In genomic region chr6:146352258-146352805, GRCm38 (mm10) we compare ENCODE assay signal across 28 mouse cellular contexts.
DNase-seq lines count a peak whose midpoint lies in the region; ATAC-seq and TF ChIP-seq lines count a peak whose summit lies in the region.
"Had no signal": no experiment of that assay in that cellular context is flagged by ENCODE, and none has a peak within 500 bp of the region (broad histone marks: within the 10 kb centered on the region; RNA-seq: fewer than 3 reads in every experiment).

No protein-coding gene starts in this region.

- H3K9ac ChIP-seq in hindbrain, postnatal 0 days (replicated peaks; ENCODE audit: low read length) = no peak overlapping the region
- no peak overlapping the region for H3K9ac ChIP-seq in hindbrain, embryonic 11.5 days (ENCODE audit: low read depth, low read length)
- H3K9ac ChIP-seq in midbrain, embryonic 13.5 days (replicated peaks) = no peak overlapping the region
- H3K9ac ChIP-seq: embryonic facial prominence, embryonic 13.5 days; hindbrain, embryonic 12.5 days; liver, embryonic 12.5 days; liver, postnatal 0 days had no signal

- peak; percentile 31; the same call in 1 of the 2 replicates for ATAC-seq in hindbrain, postnatal 0 days
- no peak for ATAC-seq in hindbrain, embryonic 11.5 days (ENCODE audit: low FRiP score)
- ATAC-seq in midbrain, embryonic 13.5 days = no peak
- ATAC-seq: forebrain, embryonic 16.5 days; intestine, embryonic 16.5 days; liver, embryonic 12.5 days; liver, postnatal 0 days; Patski had no signal

- DNase-seq in hindbrain, postnatal 0 days (ENCODE audit: low spot score) = peak; percentile 26
- DNase-seq in hindbrain, embryonic 11.5 days (ENCODE audit: low spot score) = no peak
- DNase-seq in left cerebral cortex, postnatal 14 days (ENCODE audit: low spot score in 2 of 2) = peak; percentile 21 to 47
- no peak for DNase-seq in left cerebral cortex, adult 8-10 months (ENCODE audit: low spot score in 2 of 2)
- DNase-seq in retina, embryonic 14.5 days (ENCODE audit: low spot score) = no peak
- DNase-seq in gastrocnemius, postnatal 14 days = no peak
- DNase-seq: adrenal gland, postnatal 10 days; cerebellum, adult 11-12 months; cerebellum, adult 9-11 months; embryo, embryonic 11 days; heart, postnatal 14 days; kidney, adult 8-10 months; liver, postnatal 0 days; lung, postnatal 4 days; retina, postnatal 1 day; right cerebral cortex, postnatal 4 days; thymus, adult 18-20 months; thymus, postnatal 25 days had no signal

- no peak for TF ChIP-seq CTCF in hindbrain, postnatal 0 days (IDR thresholded peaks at IDR 0.05; ENCODE audit: low read depth)

- H3K4me3 ChIP-seq in hindbrain, postnatal 0 days (ENCODE audit: low read length) = no peak overlapping the region
- H3K4me3 ChIP-seq in hindbrain, embryonic 11.5 days (ENCODE audit: low read depth, low read length) = no peak overlapping the region
- H3K4me3 ChIP-seq in midbrain, embryonic 13.5 days (replicated peaks) = no peak overlapping the region
- H3K4me3 ChIP-seq: embryonic facial prominence, embryonic 13.5 days; hindbrain, embryonic 12.5 days; liver, embryonic 12.5 days; megakaryocyte, embryonic 14.5 days had no signal

- intact Hi-C loops in left cerebral cortex, postnatal 14 days (cut with DNase I) = no loop called here
- intact Hi-C loops in gastrocnemius, postnatal 14 days (cut with DNase I; ENCODE audit: low total_unique reads) = no loop called here

- H3K27me3 ChIP-seq in hindbrain, postnatal 0 days (ENCODE audit: insufficient read depth, low read length) = no peaks in the 10 kb centered on the region
- no peaks in the 10 kb centered on the region for H3K27me3 ChIP-seq in hindbrain, embryonic 11.5 days (ENCODE audit: control insufficient read depth, insufficient read depth, low read length)
- no peaks in the 10 kb centered on the region for H3K27me3 ChIP-seq in midbrain, embryonic 13.5 days
- H3K27me3 ChIP-seq: embryonic facial prominence, embryonic 13.5 days; hindbrain, embryonic 12.5 days; liver, embryonic 12.5 days; megakaryocyte, embryonic 14.5 days; Patski had no signal

- no peaks in the 10 kb centered on the region for H3K4me1 ChIP-seq in hindbrain, postnatal 0 days (ENCODE audit: insufficient read depth, low read length)
- no peaks in the 10 kb centered on the region for H3K4me1 ChIP-seq in hindbrain, embryonic 11.5 days (replicated peaks; ENCODE audit: control insufficient read depth, insufficient read depth, low read length)
- H3K4me1 ChIP-seq in midbrain, embryonic 13.5 days (replicated peaks) = peaks cover 9% of the 10 kb centered on the region; the same call in 1 of the 2 replicates
- H3K4me1 ChIP-seq: hindbrain, embryonic 12.5 days; liver, embryonic 12.5 days had no signal

- no peaks in the 10 kb centered on the region for H3K9me3 ChIP-seq in hindbrain, postnatal 0 days (ENCODE audit: low read length)
- H3K9me3 ChIP-seq in hindbrain, embryonic 11.5 days (ENCODE audit: control insufficient read depth, low read length) = no peaks in the 10 kb centered on the region
- no peaks in the 10 kb centered on the region for H3K9me3 ChIP-seq in midbrain, embryonic 13.5 days
- H3K9me3 ChIP-seq: embryonic facial prominence, embryonic 13.5 days; hindbrain, embryonic 12.5 days; liver, embryonic 12.5 days; megakaryocyte, embryonic 14.5 days had no signal

- H3K27ac ChIP-seq in hindbrain, postnatal 0 days = peak overlapping the region; percentile 3; the same call in 1 of the 2 replicates
- H3K27ac ChIP-seq in hindbrain, embryonic 11.5 days (ENCODE audit: low read depth, low read length) = no peak overlapping the region
- H3K27ac ChIP-seq in midbrain, embryonic 13.5 days = 0 out of 2 replicates have a peak overlapping the region, but pooled peaks have one; percentile 47
- H3K27ac ChIP-seq: embryonic facial prominence, embryonic 13.5 days; hindbrain, embryonic 12.5 days; kidney, postnatal 0 days; liver, embryonic 12.5 days; stomach, postnatal 0 days had no signal

- H3K4me2 ChIP-seq in hindbrain, postnatal 0 days (ENCODE audit: low read depth, low read length) = no peak overlapping the region
- H3K4me2 ChIP-seq in hindbrain, embryonic 11.5 days (replicated peaks; ENCODE audit: low read depth, low read length) = no peak overlapping the region
- H3K4me2 ChIP-seq in midbrain, embryonic 13.5 days (replicated peaks) = no peak overlapping the region
- H3K4me2 ChIP-seq: embryonic facial prominence, embryonic 13.5 days; hindbrain, embryonic 12.5 days; liver, embryonic 12.5 days had no signal

- WGBS in hindbrain, postnatal 0 days = 51% methylated on average over 9 of the region's 9 CpGs
- 63% methylated on average over 9 of the region's 9 CpGs for WGBS in hindbrain, embryonic 11.5 days
- WGBS in midbrain, embryonic 13.5 days = 47% methylated on average over 9 of the region's 9 CpGs

- H3K36me3 ChIP-seq in hindbrain, postnatal 0 days (ENCODE audit: insufficient read depth, low read length) = no peaks in the 10 kb centered on the region
- H3K36me3 ChIP-seq in hindbrain, embryonic 11.5 days (ENCODE audit: control insufficient read depth, insufficient read depth, low read length) = no peaks in the 10 kb centered on the region
- no peaks in the 10 kb centered on the region for H3K36me3 ChIP-seq in midbrain, embryonic 13.5 days
- H3K36me3 ChIP-seq: embryonic facial prominence, embryonic 13.5 days; hindbrain, embryonic 12.5 days; liver, embryonic 12.5 days had no signal

Comparison
In these comparisons a context has a peak if more than half of its experiments do, and no peak if none do; other contexts are left out.
1. DNase-seq: peak in hindbrain, postnatal 0 days (single experiment) and left cerebral cortex, postnatal 14 days (2 of 2); none in hindbrain, embryonic 11.5 days (single experiment), left cerebral cortex, adult 8-10 months (0 of 2), retina, embryonic 14.5 days (single experiment) and gastrocnemius, postnatal 14 days (single experiment).